Mouse (Mus musculus): ENCODE results near the gene Gm38431. TPM values are rescaled to one million over a fixed set of nuclear protein-coding genes. Genes with fewer than 3 reads are reported as not detected.

Gm38431 gene
- total and polyA plus RNA-seq, 3 experiments = 0.31 to 2.3 (median 0.34) TPM

DNA sequence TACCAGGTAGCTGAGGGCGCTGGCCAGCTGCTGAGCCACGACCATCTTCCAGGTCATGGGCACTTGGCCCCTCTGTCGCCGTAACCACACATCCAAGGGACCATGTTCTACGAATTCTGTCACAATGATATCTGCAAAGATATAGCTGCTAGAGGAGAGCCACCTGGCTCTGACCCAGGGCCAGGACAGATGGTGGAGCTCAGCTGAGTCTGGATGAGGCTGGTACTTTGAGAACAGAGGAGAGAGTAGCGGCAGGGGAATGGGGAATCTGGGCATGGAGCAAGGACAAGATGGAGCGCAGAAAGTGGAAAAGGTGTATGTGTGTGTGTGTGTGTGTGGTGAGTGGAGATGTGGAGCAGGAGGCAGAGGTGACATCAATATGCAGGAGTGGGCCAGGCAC is 22.4 kb upstream of the Gm38431 start:
- intact Hi-C loops (cut with DNase I) = no loop called here
- Histone ChIP-seq H3K4me3 (no peak overlapping the region), H3K9ac (ENCODE audit: low read depth, low read length) (no peak overlapping the region), H3K27ac (no peak overlapping the region), H3K27me3 (ENCODE audit: control insufficient read depth, insufficient read depth, low read length) (no peaks in the 10 kb centered on the region), H3K79me2 (replicated peaks; ENCODE audit: control insufficient read depth, insufficient read depth, low read length) (no peaks in the 10 kb centered on the region), H3K36me3 (ENCODE audit: control insufficient read depth, insufficient read depth, low read length) (no peaks in the 10 kb centered on the region), H3K4me1 (ENCODE audit: control insufficient read depth, insufficient read depth, low read length) (no peaks in the 10 kb centered on the region)
- no peak for TF ChIP-seq POLR2A (IDR thresholded peaks at IDR 0.05; ENCODE audit: insufficient read depth, low read depth, low read length)
- TF ChIP-seq CTCF (IDR thresholded peaks at IDR 0.05) = no peak
- no peak for TF ChIP-seq EP300 (IDR thresholded peaks at IDR 0.05; ENCODE audit: insufficient read depth, low read depth, low read length)
- no peak for DNase-seq
- 88% methylated on average over 7 of the region's 7 CpGs for WGBS

DNA sequence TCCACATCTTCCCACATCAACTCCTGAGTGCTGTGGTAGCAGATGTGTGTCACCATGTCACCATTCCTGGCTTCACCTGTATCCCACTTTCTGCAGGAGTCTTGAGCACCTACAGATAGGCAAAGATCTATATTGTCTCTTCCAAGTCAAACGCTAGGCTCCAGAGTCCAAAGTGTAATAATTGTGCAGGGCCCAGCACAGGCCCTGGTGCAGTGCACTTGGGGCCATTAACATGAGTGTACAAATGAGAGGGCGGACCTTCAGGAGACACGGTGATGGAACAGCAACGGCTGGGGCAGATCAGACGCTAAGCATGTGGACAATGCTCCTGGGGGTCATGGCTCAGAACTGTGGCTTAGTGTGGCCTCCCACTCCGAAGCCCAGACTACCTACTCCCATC is 22.0 kb upstream of the Gm38431 start:
- no peaks in the 10 kb centered on the region for H3K36me3 ChIP-seq (ENCODE audit: control insufficient read depth, insufficient read depth, low read length)
- H3K4me1 ChIP-seq (ENCODE audit: control insufficient read depth, insufficient read depth, low read length) = no peaks in the 10 kb centered on the region
- TF ChIP-seq EP300 (IDR thresholded peaks at IDR 0.05; ENCODE audit: insufficient read depth, low read depth, low read length) (no peak), POLR2A (IDR thresholded peaks at IDR 0.05; ENCODE audit: insufficient read depth, low read depth, low read length) (no peak), CTCF (IDR thresholded peaks at IDR 0.05) (no peak)
- no peaks in the 10 kb centered on the region for H3K27me3 ChIP-seq (ENCODE audit: control insufficient read depth, insufficient read depth, low read length)
- 90% methylated on average over 6 of the region's 6 CpGs for WGBS
- no peak overlapping the region for H3K4me3 ChIP-seq
- intact Hi-C loops (cut with DNase I) = no loop called here
- no peak for DNase-seq
- H3K79me2 ChIP-seq (replicated peaks; ENCODE audit: control insufficient read depth, insufficient read depth, low read length) = no peaks in the 10 kb centered on the region
- H3K9ac ChIP-seq (ENCODE audit: low read depth, low read length) = no peak overlapping the region
- H3K27ac ChIP-seq = no peak overlapping the region

DNA sequence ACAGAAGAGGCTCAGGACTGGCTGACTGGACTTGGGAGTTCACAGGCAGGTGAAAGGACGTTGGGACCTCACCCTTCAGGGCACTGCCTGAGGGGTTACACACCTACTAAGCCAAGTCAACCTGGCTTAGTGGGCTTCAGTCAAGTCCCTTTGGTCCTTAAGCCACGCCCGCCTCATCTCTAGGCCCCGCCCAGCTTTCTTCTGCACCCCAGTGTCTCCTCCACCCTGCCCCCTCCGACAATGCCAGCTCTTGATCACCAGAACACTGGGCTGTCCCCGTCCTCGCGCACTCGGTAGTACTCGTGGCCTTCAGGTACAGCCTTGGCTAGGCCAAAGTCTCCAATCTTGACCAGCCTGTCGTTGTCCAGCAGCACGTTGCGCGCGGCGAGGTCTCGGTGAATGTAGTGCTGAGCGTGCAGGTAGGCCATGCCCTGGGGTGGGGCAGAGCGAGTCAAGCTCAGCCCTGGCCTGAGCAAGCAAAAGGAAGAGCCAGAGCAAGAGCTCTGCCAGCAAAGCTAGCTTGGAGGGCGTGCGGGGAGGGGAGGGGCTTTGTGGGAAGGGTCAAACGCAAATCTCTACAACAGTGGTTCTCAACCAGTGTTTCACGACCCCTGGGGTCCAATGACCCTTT is 15.9 kb upstream of the Gm38431 start:
- no peak overlapping the region for H3K4me3 ChIP-seq
- H3K36me3 ChIP-seq (ENCODE audit: control insufficient read depth, insufficient read depth, low read length) = no peaks in the 10 kb centered on the region
- no peaks in the 10 kb centered on the region for H3K79me2 ChIP-seq (replicated peaks; ENCODE audit: control insufficient read depth, insufficient read depth, low read length)
- WGBS = 67% methylated on average over 23 of the region's 23 CpGs
- no peaks in the 10 kb centered on the region for H3K4me1 ChIP-seq (ENCODE audit: control insufficient read depth, insufficient read depth, low read length)
- no peaks in the 10 kb centered on the region for H3K27me3 ChIP-seq (ENCODE audit: control insufficient read depth, insufficient read depth, low read length)
- TF ChIP-seq CTCF (IDR thresholded peaks at IDR 0.05) (no peak), POLR2A (IDR thresholded peaks at IDR 0.05; ENCODE audit: insufficient read depth, low read depth, low read length) (no peak), EP300 (IDR thresholded peaks at IDR 0.05; ENCODE audit: insufficient read depth, low read depth, low read length) (no peak)
- intact Hi-C loops (cut with DNase I) = no loop called here
- no peak overlapping the region for H3K9ac ChIP-seq (ENCODE audit: low read depth, low read length)
- H3K27ac ChIP-seq = no peak overlapping the region
- no peak for DNase-seq

DNA sequence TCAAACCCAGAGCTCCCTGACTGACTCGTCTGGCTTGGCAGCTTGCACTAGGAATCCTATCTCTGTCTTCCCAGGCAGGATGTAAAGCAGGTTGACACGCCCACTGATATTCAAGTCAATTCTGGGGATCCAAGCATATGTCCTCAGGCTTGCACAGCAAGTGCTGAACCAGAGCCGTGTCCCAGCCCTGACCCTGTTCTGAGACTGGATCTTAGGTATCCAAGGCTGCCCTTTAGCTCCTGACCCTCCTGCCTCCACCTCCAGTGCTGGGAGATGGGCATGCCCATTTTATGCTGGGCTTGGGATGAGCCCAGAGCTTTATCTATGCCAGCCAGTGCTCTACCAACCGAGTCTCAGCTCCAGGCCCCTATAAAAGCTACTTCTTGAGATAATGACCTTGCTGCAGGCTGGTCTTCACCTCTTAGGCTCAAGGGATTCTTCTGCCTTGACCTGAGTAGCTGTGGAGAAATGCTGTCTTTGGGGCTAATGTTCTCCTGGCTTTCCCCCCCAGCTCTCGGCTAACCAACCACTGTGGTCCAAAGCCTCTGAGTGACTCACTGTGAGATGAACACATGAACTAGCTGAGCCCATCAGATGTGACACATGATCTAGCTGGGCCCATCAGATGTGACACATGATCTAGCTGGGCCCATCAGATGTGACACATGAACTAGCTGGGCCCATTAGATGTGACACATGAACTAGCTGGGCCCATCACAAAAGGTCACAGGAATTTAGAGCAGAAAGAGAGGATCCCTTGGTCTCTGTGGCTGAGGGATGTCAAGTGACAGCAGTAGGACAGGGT is 14.2 kb upstream of the Gm38431 start:
- 65% methylated on average over 5 of the region's 5 CpGs for WGBS
- H3K27me3 ChIP-seq (ENCODE audit: control insufficient read depth, insufficient read depth, low read length) = no peaks in the 10 kb centered on the region
- no peak overlapping the region for H3K9ac ChIP-seq (ENCODE audit: low read depth, low read length)
- H3K27ac ChIP-seq = no peak overlapping the region
- no peaks in the 10 kb centered on the region for H3K79me2 ChIP-seq (replicated peaks; ENCODE audit: control insufficient read depth, insufficient read depth, low read length)
- H3K4me3 ChIP-seq = no peak overlapping the region
- intact Hi-C loops (cut with DNase I) = no loop called here
- no peaks in the 10 kb centered on the region for H3K36me3 ChIP-seq (ENCODE audit: control insufficient read depth, insufficient read depth, low read length)
- TF ChIP-seq POLR2A (IDR thresholded peaks at IDR 0.05; ENCODE audit: insufficient read depth, low read depth, low read length) (no peak), CTCF (IDR thresholded peaks at IDR 0.05) (no peak), EP300 (IDR thresholded peaks at IDR 0.05; ENCODE audit: insufficient read depth, low read depth, low read length) (no peak)
- H3K4me1 ChIP-seq (ENCODE audit: control insufficient read depth, insufficient read depth, low read length) = no peaks in the 10 kb centered on the region
- no peak for DNase-seq

DNA sequence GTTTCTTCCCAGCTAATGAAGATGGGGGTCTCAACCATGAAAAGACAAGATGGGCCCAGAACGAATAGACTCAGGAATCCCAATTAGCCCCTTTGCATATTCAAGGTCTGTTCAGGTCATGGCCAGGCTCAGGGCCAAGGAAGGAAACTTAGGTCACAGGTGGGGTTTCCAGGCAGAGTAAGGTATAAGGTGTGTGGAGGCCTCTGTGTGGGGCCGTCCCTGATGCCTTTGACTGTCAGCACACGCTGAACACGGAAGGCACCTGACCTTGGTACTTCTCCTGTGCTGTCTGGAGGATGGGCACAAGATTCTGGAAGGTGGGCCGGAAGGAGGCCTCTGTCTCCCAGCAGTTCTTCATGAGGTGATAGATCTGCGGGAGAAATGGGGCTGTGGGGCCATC is 13.0 kb upstream of the Gm38431 start:
- Histone ChIP-seq H3K4me3 (no peak overlapping the region), H3K4me1 (ENCODE audit: control insufficient read depth, insufficient read depth, low read length) (no peaks in the 10 kb centered on the region), H3K9ac (ENCODE audit: low read depth, low read length) (no peak overlapping the region), H3K36me3 (ENCODE audit: control insufficient read depth, insufficient read depth, low read length) (no peaks in the 10 kb centered on the region), H3K79me2 (replicated peaks; ENCODE audit: control insufficient read depth, insufficient read depth, low read length) (no peaks in the 10 kb centered on the region), H3K27me3 (ENCODE audit: control insufficient read depth, insufficient read depth, low read length) (no peaks in the 10 kb centered on the region), H3K27ac (no peak overlapping the region)
- intact Hi-C loops (cut with DNase I) = no loop called here
- no peak for TF ChIP-seq EP300 (IDR thresholded peaks at IDR 0.05; ENCODE audit: insufficient read depth, low read depth, low read length)
- no peak for TF ChIP-seq POLR2A (IDR thresholded peaks at IDR 0.05; ENCODE audit: insufficient read depth, low read depth, low read length)
- TF ChIP-seq CTCF (IDR thresholded peaks at IDR 0.05) = no peak
- DNase-seq = no peak
- WGBS = 90% methylated on average over 6 of the region's 6 CpGs

DNA sequence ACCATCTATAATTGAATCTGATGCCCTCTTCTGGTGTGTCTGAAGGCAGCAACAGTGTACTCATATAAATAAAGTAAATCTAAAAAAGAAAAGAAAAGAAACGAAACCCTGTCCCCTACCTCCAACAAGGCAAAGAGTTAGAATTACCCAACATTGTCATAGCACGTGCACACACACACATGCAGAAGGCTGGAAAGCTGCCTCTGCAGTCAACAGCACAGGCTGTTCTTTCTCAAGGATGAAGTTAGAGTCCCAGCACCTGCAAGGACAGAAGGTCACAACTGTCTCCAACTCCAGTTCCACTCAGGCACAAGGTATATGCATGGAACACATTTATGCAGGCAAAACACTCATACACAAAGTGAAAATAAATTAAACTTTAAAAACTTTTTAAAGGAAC is 10.3 kb upstream of the Gm38431 start:
- H3K79me2 ChIP-seq (replicated peaks; ENCODE audit: control insufficient read depth, insufficient read depth, low read length) = no peaks in the 10 kb centered on the region
- no peak overlapping the region for H3K4me3 ChIP-seq

More for the DNA sequence above, 10.3 kb upstream of the Gm38431 start:
- Histone ChIP-seq H3K9ac (ENCODE audit: low read depth, low read length) (no peak overlapping the region), H3K36me3 (ENCODE audit: control insufficient read depth, insufficient read depth, low read length) (no peaks in the 10 kb centered on the region), H3K4me1 (ENCODE audit: control insufficient read depth, insufficient read depth, low read length) (peaks cover 2% of the 10 kb centered on the region; the same call in 1 of the 2 replicates), H3K27me3 (ENCODE audit: control insufficient read depth, insufficient read depth, low read length) (no peaks in the 10 kb centered on the region), H3K27ac (no peak overlapping the region)
- TF ChIP-seq POLR2A (IDR thresholded peaks at IDR 0.05; ENCODE audit: insufficient read depth, low read depth, low read length) = no peak
- TF ChIP-seq EP300 (IDR thresholded peaks at IDR 0.05; ENCODE audit: insufficient read depth, low read depth, low read length) = no peak
- TF ChIP-seq CTCF (IDR thresholded peaks at IDR 0.05) = no peak
- DNase-seq = no peak
- intact Hi-C loops (cut with DNase I) = no loop called here
- WGBS = 92% methylated on average over 2 of the region's 2 CpGs
